Mouse (Mus musculus): ENCODE measurements at regions not wholly inside any gene's neighbourhood (a gene's known extent, or its start where the extent isn't known, plus 50 kb on each side); places are given as distances from the start of the nearest gene placed in this dataset.

- no peak for TF ChIP-seq POLR2A (IDR thresholded peaks at IDR 0.05; ENCODE audit: low read depth, low read length)
- TF ChIP-seq CTCF (IDR thresholded peaks at IDR 0.05; ENCODE audit: borderline replicate concordance, insufficient read depth, low read length) = no peak
Measured at GRCm38 (mm10) chr10:21755717-21756116, 126.3 kb upstream of the Sgk1 start.

All from embryonic fibroblast, embryonic 13.5 days (primary cell).